Mouse (Mus musculus): ENCODE measurements at regions not wholly inside any gene's neighbourhood (a gene's known extent, or its start where the extent isn't known, plus 50 kb on each side); places are given as distances from the start of the nearest gene placed in this dataset.

GRCm38 (mm10) chr4:127862875-127863274, 107.9 kb downstream of the CK137956 start:
- DNase-seq (ENCODE audit: low spot score): no peak

- DNase-seq (ENCODE audit: low spot score): no peak
Observed at GRCm38 (mm10) chr4:127861319-127862117, 109.2 kb downstream of the CK137956 start.

- DNase-seq (ENCODE audit: low spot score): no peak
Observed at GRCm38 (mm10) chr4:127860271-127860670, 110.5 kb downstream of the CK137956 start.

- DNase-seq (ENCODE audit: low spot score): no peak
Observed at GRCm38 (mm10) chr4:127859505-127859904, 111.2 kb downstream of the CK137956 start.

- DNase-seq (ENCODE audit: low spot score): no peak
Observed at GRCm38 (mm10) chr4:127858566-127858965, 112.2 kb downstream of the CK137956 start.

- no peak for DNase-seq (ENCODE audit: low spot score)
Observed at GRCm38 (mm10) chr4:127855836-127856235, 114.9 kb downstream of the CK137956 start.

GRCm38 (mm10) chr4:127854776-127855409, 115.9 kb downstream of the CK137956 start:
- no peak for DNase-seq (ENCODE audit: low spot score)

- DNase-seq (ENCODE audit: low spot score): no peak
Observed at GRCm38 (mm10) chr4:127849306-127849705, 121.4 kb downstream of the CK137956 start.

GRCm38 (mm10) chr4:127846321-127846720, 124.4 kb downstream of the CK137956 start:
- no peak for DNase-seq (ENCODE audit: low spot score)

GRCm38 (mm10) chr4:127843421-127843820, 127.3 kb downstream of the CK137956 start:
- DNase-seq (ENCODE audit: low spot score): no peak

- DNase-seq (ENCODE audit: low spot score): no peak
Observed at GRCm38 (mm10) chr4:127833668-127834067, 137.1 kb downstream of the CK137956 start.

GRCm38 (mm10) chr4:127826988-127827387, 143.8 kb downstream of the CK137956 start:
- no peak for DNase-seq (ENCODE audit: low spot score)

- DNase-seq (ENCODE audit: low spot score): no peak
Observed at GRCm38 (mm10) chr4:127819501-127819900, 151.2 kb downstream of the CK137956 start.

- DNase-seq (ENCODE audit: low spot score): no peak
Observed at GRCm38 (mm10) chr4:127819009-127819408, 151.7 kb downstream of the CK137956 start.

GRCm38 (mm10) chr4:127814631-127815030, 156.1 kb downstream of the CK137956 start:
- DNase-seq (ENCODE audit: low spot score): no peak

- no peak for DNase-seq (ENCODE audit: low spot score)
Observed at GRCm38 (mm10) chr4:127812047-127812545, 158.7 kb downstream of the CK137956 start.

GRCm38 (mm10) chr4:127810899-127811510, 159.7 kb downstream of the CK137956 start:
- DNase-seq (ENCODE audit: low spot score): no peak

GRCm38 (mm10) chr4:127809006-127809405, 161.7 kb downstream of the CK137956 start:
- DNase-seq (ENCODE audit: low spot score): no peak

- no peak for DNase-seq (ENCODE audit: low spot score)
Observed at GRCm38 (mm10) chr4:127789206-127789605, 181.5 kb downstream of the CK137956 start.

- DNase-seq (ENCODE audit: low spot score): no peak
Observed at GRCm38 (mm10) chr4:127785786-127786185, 185.0 kb downstream of the CK137956 start.

- DNase-seq (ENCODE audit: low spot score): no peak
Observed at GRCm38 (mm10) chr4:127771966-127772500, 198.7 kb downstream of the CK137956 start.

GRCm38 (mm10) chr4:127763736-127764135, 207.0 kb downstream of the CK137956 start:
- DNase-seq (ENCODE audit: low spot score): no peak

Data from gastrocnemius, adult 18-20 months (tissue).